11 mouse cellular contexts compared by ENCODE assay signal in genomic region chr5:24800416-24800815, GRCm38 (mm10). TPM values are rescaled to one million over a fixed set of nuclear protein-coding genes. Genes with fewer than 3 reads are reported as not detected.
DNase-seq lines count a peak whose midpoint lies in the region; ATAC-seq and TF ChIP-seq lines count a peak whose summit lies in the region.
"Had no signal": no experiment of that assay in that cellular context is flagged by ENCODE, and none has a peak within 500 bp of the region (broad histone marks: within the 10 kb centered on the region; RNA-seq: fewer than 3 reads in every experiment).

No protein-coding gene starts in this region.

- no peak overlapping the region for H3K4me2 ChIP-seq in kidney, embryonic 15.5 days
- H3K4me2 ChIP-seq in liver, postnatal 0 days (ENCODE audit: low read depth, low read length) = no peak overlapping the region
- H3K4me2 ChIP-seq in hindbrain, embryonic 13.5 days = no peak overlapping the region
- H3K4me2 ChIP-seq: limb, embryonic 15.5 days had no signal

- no peak overlapping the region for H3K27ac ChIP-seq in kidney, embryonic 15.5 days
- no peak overlapping the region for H3K27ac ChIP-seq in liver, postnatal 0 days (ENCODE audit: low read depth)
- H3K27ac ChIP-seq in hindbrain, embryonic 13.5 days = no peak overlapping the region
- H3K27ac ChIP-seq: limb, embryonic 15.5 days had no signal

- H3K4me1 ChIP-seq in kidney, embryonic 15.5 days = no peaks in the 10 kb centered on the region
- no peaks in the 10 kb centered on the region for H3K4me1 ChIP-seq in liver, postnatal 0 days (ENCODE audit: insufficient read depth)
- H3K4me1 ChIP-seq in hindbrain, embryonic 13.5 days (replicated peaks) = no peaks in the 10 kb centered on the region; the same call in 1 of the 2 replicates

- TF ChIP-seq EP300 in liver, postnatal 0 days (IDR thresholded peaks at IDR 0.05; ENCODE audit: low read depth) = no peak

- DNase-seq in adrenal gland, adult 2 months = peak; percentile 31
- no peak for DNase-seq in adrenal gland, postnatal 25 days
- peak; percentile 44 for DNase-seq in kidney, postnatal 10 days
- no peak for DNase-seq in Patski (ENCODE audit: low read depth, low spot score)
- no peak for DNase-seq in liver, postnatal 0 days
- DNase-seq in cerebellum, postnatal 14 days = no peak

- POLR2A ChIA-PET in Patski (lab: Charles Lee) = no interaction called here

- no peak overlapping the region for H3K9ac ChIP-seq in kidney, embryonic 15.5 days
- H3K9ac ChIP-seq in liver, postnatal 0 days (replicated peaks) = no peak overlapping the region
- no peak overlapping the region for H3K9ac ChIP-seq in hindbrain, embryonic 13.5 days
- H3K9ac ChIP-seq: limb, embryonic 15.5 days had no signal

- TF ChIP-seq CTCF in Patski (IDR thresholded peaks at IDR 0.05) = peak; percentile 78
- peak; percentile 61 for TF ChIP-seq CTCF in liver, postnatal 0 days (IDR thresholded peaks at IDR 0.05; ENCODE audit: low read depth)

- no peak overlapping the region for H3K4me3 ChIP-seq in kidney, embryonic 15.5 days (replicated peaks)
- no peak overlapping the region for H3K4me3 ChIP-seq in liver, postnatal 0 days (ENCODE audit: low read depth, low read length)
- H3K4me3 ChIP-seq in hindbrain, embryonic 13.5 days = no peak overlapping the region
- H3K4me3 ChIP-seq: limb, embryonic 15.5 days had no signal

- in situ Hi-C loops in Patski (cut with MboI; ENCODE audit: low pct_unique_long_range_greater_than_20kb) = no loop called here

- peaks cover 42% of the 10 kb centered on the region for H3K36me3 ChIP-seq in kidney, embryonic 15.5 days
- peaks cover 25% of the 10 kb centered on the region for H3K36me3 ChIP-seq in liver, postnatal 0 days (replicated peaks; ENCODE audit: insufficient read depth, low read length)
- peaks cover 35% of the 10 kb centered on the region for H3K36me3 ChIP-seq in hindbrain, embryonic 13.5 days

- no peaks in the 10 kb centered on the region for H3K27me3 ChIP-seq in kidney, embryonic 15.5 days
- H3K27me3 ChIP-seq in Patski = no peaks in the 10 kb centered on the region
- no peaks in the 10 kb centered on the region for H3K27me3 ChIP-seq in liver, postnatal 0 days (ENCODE audit: insufficient read depth, low read length)
- no peaks in the 10 kb centered on the region for H3K27me3 ChIP-seq in hindbrain, embryonic 13.5 days
- H3K27me3 ChIP-seq: limb, embryonic 15.5 days had no signal

- ATAC-seq in kidney, embryonic 15.5 days (replicated peaks; ENCODE audit: low FRiP score) = no peak
- no peak for ATAC-seq in Patski
- no peak for ATAC-seq in liver, postnatal 0 days
- no peak for ATAC-seq in hindbrain, embryonic 13.5 days (ENCODE audit: low FRiP score)

- CTCF ChIA-PET in Patski (lab: Charles Lee) = interaction anchor here (1.0 to 3.2 kb wide), 4 partner anchors 13 to 210 kb away, joined by 3 to 11 read pairs (median 4); no protein-coding TSS in a partner anchor

- no peaks in the 10 kb centered on the region for H3K9me3 ChIP-seq in kidney, embryonic 15.5 days (replicated peaks)
- H3K9me3 ChIP-seq in liver, postnatal 0 days (ENCODE audit: low read length) = no peaks in the 10 kb centered on the region
- no peaks in the 10 kb centered on the region for H3K9me3 ChIP-seq in hindbrain, embryonic 13.5 days
- H3K9me3 ChIP-seq: limb, embryonic 15.5 days had no signal

RNA-seq across cellular contexts. Expression of gene Rheb, which starts 42.0 kb away (rescaled TPM):
- 10 to 100 TPM; 71.4 to 81.3 TPM for total RNA-seq in adrenal gland, adult 2 months (2021)
- 28.1 and 29.3 TPM in 2 replicates for polyA plus RNA-seq in adrenal gland, adult 2 months (2012; rRNA removed)
- total RNA-seq in adrenal gland, postnatal 25 days (2021) = 83.9 and 85.1 TPM in 2 replicates
- 204 and 221 TPM in 2 replicates for polyA plus RNA-seq in kidney, embryonic 15.5 days (2015; fragmentation: Nextera tagmentation; extraction: Ambion mirVana)
- 168 TPM for polyA plus RNA-seq in Patski (2021)
- polyA plus RNA-seq in liver, postnatal 0 days (2015; fragmentation: Nextera tagmentation; extraction: Ambion mirVana) = 79.6 and 80.0 TPM in 2 replicates
- polyA plus RNA-seq in hindbrain, embryonic 13.5 days (2015; fragmentation: Nextera tagmentation; extraction: Ambion mirVana) = 227 TPM in 2 replicates

RNA-seq across cellular contexts. Expression of gene Crygn, which starts 42.6 kb away (rescaled TPM):
- 1 to 10 TPM in 1 of 2 experiments, not detected in 1; 3.6 TPM for total RNA-seq in adrenal gland, adult 2 months (2021)
- polyA plus RNA-seq in adrenal gland, adult 2 months (2012; rRNA removed) = not detected in 2 replicates
- total RNA-seq in adrenal gland, postnatal 25 days (2021) = 2.4 TPM in 1 of 2 replicates, not detected in the other
- polyA plus RNA-seq in kidney, embryonic 15.5 days (2015; fragmentation: Nextera tagmentation; extraction: Ambion mirVana) = 2.0 and 3.4 TPM in 2 replicates
- polyA plus RNA-seq in Patski (2021) = not detected
- 1.4 and 1.6 TPM in 2 replicates for polyA plus RNA-seq in liver, postnatal 0 days (2015; fragmentation: Nextera tagmentation; extraction: Ambion mirVana)
- polyA plus RNA-seq in hindbrain, embryonic 13.5 days (2015; fragmentation: Nextera tagmentation; extraction: Ambion mirVana) = 1.0 and 2.1 TPM in 2 replicates
- polyA plus RNA-seq: frontal cortex, adult 2 months; neural tube, embryonic 14.5 days had no signal

Comparison
In these comparisons a context has a peak if more than half of its experiments do, and no peak if none do; other contexts are left out.
1. DNase-seq: peak in adrenal gland, adult 2 months (single experiment) and kidney, postnatal 10 days (single experiment); none in adrenal gland, postnatal 25 days (single experiment), Patski (single experiment), liver, postnatal 0 days (single experiment) and cerebellum, postnatal 14 days (0 of 2).